Mouse (Mus musculus): ENCODE data around the gene Sympk.

Sympk gene

DNA sequence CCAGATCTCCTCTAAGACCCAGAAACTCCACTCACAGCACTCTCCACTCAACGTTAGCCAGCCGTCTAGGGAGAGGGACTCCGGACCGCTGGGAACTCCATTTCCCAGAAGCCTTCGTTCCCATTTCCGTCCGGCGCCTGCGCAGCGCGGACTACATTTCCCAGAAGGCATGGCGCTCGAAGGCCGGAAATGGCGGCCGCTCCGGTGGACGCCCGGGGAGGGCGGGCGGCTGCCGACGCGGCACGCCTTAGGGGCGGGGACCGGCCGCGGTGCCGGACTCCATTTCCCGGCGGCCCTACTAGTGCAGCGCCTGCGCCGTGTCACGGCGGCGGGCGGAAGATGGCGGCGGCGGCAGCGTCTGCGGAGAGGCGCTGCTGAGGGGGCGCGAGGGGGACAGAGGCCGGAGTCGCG, at the start of gene Sympk:
TSS of gene Sympk (plus strand) at position 282 of the 411 bp plus-strand sequence.
- peak; percentile 88 to 95 for DNase-seq (ENCODE audit: low spot score in 2 of 2)

DNA sequence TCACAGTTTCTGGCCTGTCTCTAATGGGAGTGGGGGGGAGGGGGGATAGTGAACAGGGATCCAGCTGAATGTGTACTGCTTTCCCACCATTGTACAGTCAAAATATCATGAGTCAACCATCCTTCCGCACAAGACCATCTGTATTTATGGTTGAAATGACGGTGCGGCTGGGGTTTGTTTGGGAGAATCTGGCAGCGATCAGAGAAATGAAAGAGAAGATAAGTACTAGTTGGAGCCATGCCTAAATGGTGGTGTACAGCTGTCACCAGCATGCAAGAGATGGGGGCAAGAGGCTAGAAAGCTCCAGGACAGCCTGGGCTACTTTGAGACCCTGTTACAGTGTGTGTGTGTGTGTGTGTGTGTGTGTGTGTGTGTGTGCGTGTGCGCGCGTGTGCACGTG, 45.8 kb upstream of the Sympk start:
- no peak for DNase-seq (ENCODE audit: low spot score in 2 of 2)

DNA sequence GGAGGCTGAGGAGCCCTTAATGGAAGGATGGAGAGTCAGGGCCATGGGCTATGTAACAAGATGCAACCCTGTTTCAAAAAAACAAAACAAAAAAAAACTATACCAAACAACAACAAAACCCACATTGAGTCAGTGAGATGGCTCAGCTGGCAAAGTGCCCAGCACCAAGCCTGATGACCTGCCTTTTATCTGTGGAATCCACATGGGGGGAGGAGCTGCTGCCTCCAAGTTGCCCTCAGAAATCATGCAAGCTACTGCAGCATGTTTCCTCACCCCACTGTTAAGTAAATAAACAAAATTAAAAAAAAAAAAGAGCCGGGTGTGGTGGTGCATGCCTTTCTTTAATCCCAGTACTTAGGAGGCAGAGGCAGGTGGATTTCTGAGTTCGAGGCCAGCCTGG, 37.7 kb upstream of the Sympk start:
- DNase-seq (ENCODE audit: low spot score in 2 of 2), result no peak

- no peak for DNase-seq (ENCODE audit: low spot score in 2 of 2)
Observed at GRCm38 (mm10) chr7:18987100-18987499, 37.1 kb upstream of the Sympk start, which contains the start of gene Nanos2. Gene Nanos2, plus strand, starts transcription at chr7:18987400.

GRCm38 (mm10) chr7:18987747-18988146, 36.4 kb upstream of the Sympk start:
- DNase-seq (ENCODE audit: low spot score in 2 of 2), result no peak

DNA sequence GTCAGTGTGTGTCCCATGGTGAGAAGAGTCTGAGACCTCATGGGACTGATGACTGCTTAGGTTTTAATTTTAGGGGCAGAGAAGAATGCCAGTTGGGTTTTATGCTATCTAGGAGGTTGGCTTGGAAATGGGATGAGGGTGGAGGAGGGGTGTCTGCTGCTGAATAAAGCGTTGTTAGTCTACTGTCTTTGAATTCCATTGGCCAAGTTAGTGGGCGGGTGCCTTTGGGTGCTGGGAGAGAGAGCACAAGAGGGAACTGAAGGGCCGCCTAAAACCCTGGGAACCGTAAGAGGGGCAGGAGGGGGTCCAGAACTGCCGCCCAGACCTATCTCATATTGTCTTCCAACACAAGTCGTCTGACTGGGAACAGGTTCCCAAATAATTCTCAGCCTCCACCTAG, 35.4 kb upstream of the Sympk start:
- DNase-seq (ENCODE audit: low spot score in 2 of 2), result no peak

DNA sequence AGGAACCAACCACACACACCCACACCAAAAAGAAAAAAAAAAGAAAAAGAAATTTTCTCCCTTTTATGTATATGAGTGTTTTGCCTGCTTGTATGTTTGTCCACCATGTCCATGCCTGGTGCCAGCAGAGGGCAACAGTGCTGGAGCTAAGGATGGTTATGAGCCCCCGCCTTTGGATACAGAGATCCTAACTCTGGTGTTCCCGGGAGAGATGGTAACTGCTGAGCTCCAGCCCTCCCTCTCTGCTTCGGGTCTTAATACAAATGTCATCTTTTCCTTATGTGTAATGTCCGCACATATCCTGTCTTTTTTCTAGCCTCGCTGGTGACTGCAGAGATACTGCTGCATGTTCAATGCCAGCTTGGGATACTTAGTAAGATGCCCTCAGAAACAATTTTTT, 34.2 kb upstream of the Sympk start:
- peak in 1 of 2 experiments; percentile 40 for DNase-seq (ENCODE audit: low spot score in 2 of 2)

DNA sequence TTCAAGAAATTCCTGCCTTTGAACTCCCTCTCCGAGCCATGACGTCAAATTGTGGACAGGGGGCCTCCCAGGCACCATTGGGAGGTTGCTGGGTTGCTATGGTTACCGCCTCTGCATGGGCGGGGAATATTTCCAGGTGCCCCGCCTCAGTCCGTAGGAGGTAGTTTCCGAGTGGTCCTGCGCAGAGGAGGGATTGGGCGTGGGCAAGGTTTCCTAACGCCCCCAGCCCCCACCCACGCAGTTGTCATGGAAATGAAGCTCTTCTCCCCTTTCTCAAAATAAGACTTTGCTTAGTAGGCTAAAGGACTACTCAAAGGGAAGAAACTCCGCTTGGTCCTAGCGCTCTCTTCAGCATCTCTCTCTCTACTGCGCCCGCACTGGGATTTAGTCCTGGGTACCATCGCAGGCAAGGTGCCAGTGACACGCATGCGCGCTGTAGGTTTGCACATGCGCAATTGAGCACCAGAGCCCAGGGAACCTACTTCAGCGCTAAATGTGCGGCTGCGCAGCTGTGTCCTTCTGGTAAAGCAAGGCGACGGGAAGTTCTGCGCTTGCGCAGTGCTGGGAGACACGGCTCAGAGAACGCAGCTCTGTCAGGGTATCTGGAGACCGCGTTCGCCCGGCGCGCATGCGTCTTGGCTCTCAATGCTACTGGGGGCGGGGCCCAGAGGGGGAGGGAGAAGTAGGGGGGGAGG, 33.4 kb upstream of the Sympk start, which contains the start of gene Mypop:
TSS of gene Mypop (plus strand) at position 645 of the 695 bp plus-strand sequence.
- peak; percentile 100 for DNase-seq (ENCODE audit: low spot score in 2 of 2)

GRCm38 (mm10) chr7:18991660-18992293, 32.4 kb upstream of the Sympk start:
- DNase-seq (ENCODE audit: low spot score in 2 of 2), result no peak

DNA sequence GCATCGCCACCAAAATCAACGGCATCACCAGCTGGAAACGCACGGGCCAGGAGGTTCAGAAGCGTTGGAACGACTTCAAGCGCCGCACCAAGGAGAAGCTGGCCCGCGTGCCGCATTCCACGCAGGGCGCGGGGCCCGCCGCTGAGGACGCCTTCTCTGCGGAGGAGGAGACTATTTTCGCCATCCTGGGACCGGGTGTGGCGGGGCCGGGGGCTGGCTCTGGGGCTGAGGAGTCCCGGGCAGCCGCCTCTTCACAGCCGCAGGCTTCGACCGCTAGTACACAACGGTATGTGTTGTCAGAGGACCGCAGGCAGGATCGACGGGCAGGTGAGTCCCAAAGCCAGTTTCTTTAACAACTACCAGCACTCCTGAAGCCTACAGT, 31.9 kb upstream of the Sympk start:
- no peak for DNase-seq (ENCODE audit: low spot score in 2 of 2)

- DNase-seq (ENCODE audit: low spot score in 2 of 2), result no peak
Observed at GRCm38 (mm10) chr7:18993036-18993435, 31.1 kb upstream of the Sympk start.

DNA sequence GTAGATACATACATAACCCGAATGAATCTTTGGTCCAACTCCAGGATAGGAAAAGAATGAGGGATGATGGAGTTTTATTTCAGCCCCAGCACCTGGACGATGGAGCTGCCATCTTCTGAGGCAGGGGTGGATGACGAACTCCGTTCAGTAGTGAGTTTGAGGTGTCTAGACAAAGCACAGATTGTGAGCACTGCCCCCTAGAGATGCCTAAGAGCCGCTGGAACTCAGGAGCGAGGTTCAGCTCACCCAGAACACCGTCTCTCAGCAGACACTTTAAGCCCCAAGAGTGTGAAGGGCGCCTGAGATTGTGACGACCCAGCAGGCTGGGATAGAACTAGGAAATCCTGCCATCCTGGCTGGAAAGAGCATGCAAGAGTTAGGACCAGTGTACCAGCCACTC, 25.3 kb upstream of the Sympk start:
- no peak for DNase-seq (ENCODE audit: low spot score in 2 of 2)

GRCm38 (mm10) chr7:19000421-19000820, 23.8 kb upstream of the Sympk start:
- no peak for DNase-seq (ENCODE audit: low spot score in 2 of 2)

GRCm38 (mm10) chr7:19001066-19001806, 22.9 kb upstream of the Sympk start:
- no peak for DNase-seq (ENCODE audit: low spot score in 2 of 2)

- no peak for DNase-seq (ENCODE audit: low spot score in 2 of 2)
Observed at GRCm38 (mm10) chr7:19001807-19002085, 22.4 kb upstream of the Sympk start.

- no peak for DNase-seq (ENCODE audit: low spot score in 2 of 2)
Observed at GRCm38 (mm10) chr7:19002115-19002514, 22.1 kb upstream of the Sympk start.

- peak in 1 of 2 experiments; percentile 85 for DNase-seq (ENCODE audit: low spot score in 2 of 2)
Observed at GRCm38 (mm10) chr7:19002848-19003498, 21.2 kb upstream of the Sympk start.

- DNase-seq (ENCODE audit: low spot score in 2 of 2), result peak; percentile 86 to 96
Observed at GRCm38 (mm10) chr7:19003902-19004630, 20.1 kb upstream of the Sympk start, which contains the start of gene Irf2bp1. Gene Irf2bp1, plus strand, starts transcription at chr7:19004044.

DNA sequence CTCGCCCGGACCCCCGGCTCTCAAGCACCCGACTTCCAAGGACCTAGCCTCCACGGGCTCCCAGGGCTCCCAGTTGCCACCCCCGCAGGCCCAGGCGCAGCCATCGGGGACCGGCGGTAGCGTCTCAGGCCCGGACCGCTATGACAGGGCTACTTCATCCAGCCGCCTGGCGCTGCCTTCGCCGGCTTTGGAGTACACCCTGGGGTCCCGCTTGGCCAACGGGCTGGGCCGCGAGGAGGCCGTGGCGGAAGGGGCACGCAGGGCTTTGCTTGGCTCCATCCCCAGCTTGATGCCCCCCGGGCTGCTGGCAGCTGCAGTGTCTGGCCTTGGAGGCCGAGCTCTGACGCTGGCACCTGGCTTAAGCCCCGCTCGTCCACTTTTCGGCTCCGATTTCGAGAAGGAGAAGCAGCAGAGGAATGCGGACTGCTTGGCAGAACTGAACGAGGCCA, 19.5 kb upstream of the Sympk start:
- DNase-seq (ENCODE audit: low spot score in 2 of 2), result no peak

- DNase-seq (ENCODE audit: low spot score in 2 of 2), result no peak
Observed at GRCm38 (mm10) chr7:19005417-19006121, 18.6 kb upstream of the Sympk start.

DNA sequence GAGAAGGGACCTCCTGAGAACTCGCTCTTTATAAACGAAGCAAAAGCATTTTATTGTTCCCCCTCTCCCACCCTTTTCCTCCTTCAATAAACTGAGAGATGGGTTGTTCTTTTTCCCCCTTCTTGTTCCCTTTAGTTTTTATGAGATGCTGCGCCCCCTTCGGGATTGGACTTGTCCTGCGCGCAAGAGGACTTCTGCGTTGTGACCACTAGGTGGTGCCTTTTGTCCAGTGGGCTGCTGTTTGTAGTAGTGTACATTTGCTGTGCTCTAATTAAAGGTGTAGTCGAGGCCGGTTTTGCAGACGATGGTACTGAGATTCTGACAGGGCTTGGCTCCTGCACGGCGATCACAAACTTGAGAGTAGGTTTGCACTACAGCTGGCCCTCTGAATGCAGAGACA, 17.7 kb upstream of the Sympk start:
- DNase-seq (ENCODE audit: low spot score in 2 of 2), result peak in 1 of 2 experiments; percentile 95

Data from left cerebral cortex, adult 9 months (tissue).